Mouse (Mus musculus): ENCODE results near the gene Tia1.

- TF ChIP-seq POU5F1 (IDR thresholded peaks at IDR 0.05; ENCODE audit: borderline replicate concordance, low read length) (no peak), CTCF (conservative IDR thresholded peaks at IDR 0.05; ENCODE audit: low read length) (peak; percentile 37), NANOG (IDR thresholded peaks at IDR 0.05; ENCODE audit: borderline replicate concordance, low read length) (no peak)
Measured at GRCm38 (mm10) chr6:86438272-86439118, 34.5 kb downstream of the Tia1 start, which contains the start of gene C87436.
